Mouse (Mus musculus) stomach, postnatal 0 days (tissue): ENCODE measurements at regions not wholly inside any gene's neighbourhood (a gene's known extent, or its start where the extent isn't known, plus 50 kb on each side); places are given as distances from the start of the nearest gene placed in this dataset.

ENCODE experiments used
- CTCF ChIP-seq: IDR thresholded peaks from 2 replicates; pipeline ENCODE4 v1.5.1; 2016; ENCODE audit warnings: antibody characterized with exemption, low read depth, mild to moderate bottlenecking, moderate library complexity
- EP300 ChIP-seq: optimal IDR thresholded peaks from 2 replicates; pipeline ENCODE3; 2016; ENCODE audit warnings: antibody characterized with exemption

GRCm38 (mm10) chr12:112395909-112396308 is 93.3 kb upstream of the A530016L24Rik start:
- TF ChIP-seq CTCF = no peak
- no peak for TF ChIP-seq EP300
